Mouse (Mus musculus): ENCODE data around the gene Gm2a. TPM values are rescaled to one million over a fixed set of nuclear protein-coding genes. Genes with fewer than 3 reads are reported as not detected.

The Gm2a gene
- polyA plus RNA-seq, 1 experiment from 2014 or later = 33.6 TPM

DNA sequence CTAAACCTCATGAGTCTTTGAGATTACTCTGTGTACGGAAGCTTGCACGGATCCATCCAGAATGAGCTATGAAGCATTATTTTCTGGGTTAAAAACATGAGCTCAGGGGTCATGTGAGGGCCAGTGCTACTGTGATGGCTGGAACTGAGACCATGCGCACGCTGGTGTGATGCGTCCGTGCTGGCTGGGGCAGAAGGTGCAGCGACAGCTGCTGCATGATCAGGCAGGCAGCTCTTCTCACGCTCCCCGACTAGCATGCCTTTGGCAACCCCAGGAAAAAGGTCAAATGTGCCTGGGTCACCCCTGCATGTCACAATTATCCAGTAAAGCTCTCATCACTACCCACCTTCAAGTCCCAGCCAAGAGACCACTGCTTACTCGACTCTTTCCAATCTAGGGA is 24.7 kb upstream of the Gm2a start:
- Histone ChIP-seq H3K27me3 (ENCODE audit: control insufficient read depth, insufficient read depth, low read length) (no peaks in the 10 kb centered on the region), H3K9me3 (ENCODE audit: control insufficient read depth, low read length) (no peaks in the 10 kb centered on the region), H3K9ac (ENCODE audit: low read depth, low read length) (no peak overlapping the region), H3K4me2 (replicated peaks; ENCODE audit: low read depth, low read length) (no peak overlapping the region), H3K27ac (ENCODE audit: low read depth, low read length) (no peak overlapping the region), H3K4me3 (ENCODE audit: low read length) (no peak overlapping the region), H3K36me3 (ENCODE audit: control insufficient read depth, insufficient read depth, low read length) (no peaks in the 10 kb centered on the region), H3K4me1 (ENCODE audit: control insufficient read depth, insufficient read depth, low read length) (peaks cover 20% of the 10 kb centered on the region)
- 49% methylated on average over 10 of the region's 10 CpGs for WGBS
- no peak for ATAC-seq (ENCODE audit: low FRiP score, low TSS enrichment)

DNA sequence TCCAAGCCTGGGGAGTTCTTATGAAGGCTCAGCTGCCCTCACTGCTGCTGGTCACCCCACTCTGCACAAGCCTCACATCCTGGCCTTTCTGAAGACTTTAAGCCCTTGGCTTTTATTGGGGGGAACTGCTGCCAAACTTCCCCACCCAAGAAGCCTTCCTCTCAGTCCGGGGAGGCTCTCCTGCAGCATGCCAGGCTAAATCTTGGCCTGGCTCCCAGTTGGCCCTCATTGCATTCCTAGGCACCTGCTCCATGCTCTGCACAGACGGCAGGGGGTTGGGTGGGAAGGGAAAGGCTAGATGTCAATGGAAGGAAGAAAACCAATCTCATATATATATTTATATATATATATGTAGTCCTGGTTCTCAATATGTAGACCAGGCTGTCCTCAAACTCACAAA is 22.3 kb upstream of the Gm2a start:
- no peak for ATAC-seq (ENCODE audit: low FRiP score, low TSS enrichment)
- Histone ChIP-seq H3K27ac (ENCODE audit: low read depth, low read length) (no peak overlapping the region), H3K27me3 (ENCODE audit: control insufficient read depth, insufficient read depth, low read length) (no peaks in the 10 kb centered on the region), H3K4me2 (replicated peaks; ENCODE audit: low read depth, low read length) (no peak overlapping the region), H3K9me3 (ENCODE audit: control insufficient read depth, low read length) (0 out of 2 replicates have a peak, but pooled peaks cover 2% of the 10 kb centered on the region), H3K4me3 (ENCODE audit: low read length) (no peak overlapping the region), H3K4me1 (ENCODE audit: control insufficient read depth, insufficient read depth, low read length) (peaks cover 20% of the 10 kb centered on the region), H3K36me3 (ENCODE audit: control insufficient read depth, insufficient read depth, low read length) (no peaks in the 10 kb centered on the region), H3K9ac (ENCODE audit: low read depth, low read length) (no peak overlapping the region)
- 77% methylated on average over 2 of the region's 2 CpGs for WGBS

DNA sequence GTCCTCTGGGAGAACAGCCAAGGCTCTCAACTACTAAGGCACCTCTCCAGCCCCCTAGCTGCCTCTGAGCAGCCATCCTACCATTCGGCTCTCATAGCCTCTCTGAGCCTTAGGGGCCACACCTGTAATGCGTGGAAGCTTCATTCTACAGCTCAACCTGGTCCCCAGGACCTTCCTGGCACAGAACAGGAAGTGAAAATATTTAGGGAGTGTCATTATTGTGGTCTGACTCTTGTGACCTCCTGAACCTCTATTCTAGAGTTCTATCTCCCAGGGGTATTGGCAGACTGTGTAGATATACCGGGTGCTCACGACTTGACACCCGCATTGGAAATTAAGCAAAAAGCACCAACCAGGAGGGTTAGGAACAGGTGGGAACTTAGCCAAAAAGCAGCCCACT is 21.7 kb upstream of the Gm2a start:
- Histone ChIP-seq H3K4me3 (ENCODE audit: low read length) (no peak overlapping the region), H3K36me3 (ENCODE audit: control insufficient read depth, insufficient read depth, low read length) (no peaks in the 10 kb centered on the region), H3K4me1 (ENCODE audit: control insufficient read depth, insufficient read depth, low read length) (peaks cover 20% of the 10 kb centered on the region), H3K4me2 (replicated peaks; ENCODE audit: low read depth, low read length) (no peak overlapping the region), H3K9me3 (ENCODE audit: control insufficient read depth, low read length) (0 out of 2 replicates have a peak, but pooled peaks cover 2% of the 10 kb centered on the region), H3K9ac (ENCODE audit: low read depth, low read length) (no peak overlapping the region), H3K27ac (ENCODE audit: low read depth, low read length) (no peak overlapping the region), H3K27me3 (ENCODE audit: control insufficient read depth, insufficient read depth, low read length) (no peaks in the 10 kb centered on the region)
- ATAC-seq (ENCODE audit: low FRiP score, low TSS enrichment) = no peak
- 79% methylated on average over 5 of the region's 5 CpGs for WGBS

DNA sequence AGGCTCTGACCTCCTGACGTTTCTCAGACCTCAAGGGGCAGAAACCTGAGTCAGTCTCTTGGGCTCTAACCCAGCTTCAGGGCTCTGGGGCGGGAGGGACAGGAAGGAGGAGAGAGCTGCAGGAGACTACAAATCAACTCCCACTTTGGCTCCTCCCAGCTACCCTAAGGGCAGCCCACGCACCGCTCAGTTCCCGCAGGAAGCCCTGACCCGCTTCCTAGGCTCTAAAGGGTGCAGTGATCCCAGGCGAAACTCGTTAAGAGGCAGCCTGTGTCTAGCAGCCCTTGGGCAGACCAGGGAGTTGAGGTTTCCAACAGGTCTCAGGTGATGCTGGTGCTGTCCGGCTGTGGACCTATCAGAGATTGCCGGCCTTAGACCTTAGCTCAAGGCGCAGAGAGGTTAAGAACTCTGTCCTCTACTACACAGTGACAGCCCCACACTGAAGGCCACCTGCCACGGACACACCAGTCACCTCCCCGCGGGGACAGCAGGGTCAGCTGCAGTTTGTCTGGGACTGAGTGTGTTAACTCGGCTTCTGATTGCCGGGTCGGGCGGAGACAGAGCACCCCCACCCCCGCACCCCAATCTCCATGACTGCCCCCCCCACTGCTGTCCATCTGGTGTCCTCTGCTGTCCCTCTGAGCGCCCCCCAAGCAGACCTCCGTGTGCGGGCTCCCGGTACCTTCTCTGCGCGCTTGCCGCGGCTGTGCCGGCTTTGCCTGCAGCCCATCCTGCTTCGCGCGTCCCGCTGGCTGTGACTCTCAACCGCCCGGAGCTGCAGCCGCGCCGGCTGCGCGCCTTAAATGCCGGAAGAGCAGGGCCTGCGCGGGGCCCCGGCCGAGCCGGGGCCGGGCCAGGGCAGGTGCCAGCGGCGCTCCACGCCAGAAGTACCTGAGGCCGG is 20.3 kb upstream of the Gm2a start, which contains the start of gene Ccdc69:
TSS of gene Ccdc69 (minus strand) at position 801 of the 901 bp plus-strand sequence.
- peak within 1 kb of the TSS; percentile 77 for H3K4me2 ChIP-seq (replicated peaks; ENCODE audit: low read depth, low read length)
- H3K4me3 ChIP-seq (ENCODE audit: low read length) = peak within 1 kb of the TSS; percentile 39
- no peaks in the 10 kb centered on the region for H3K27me3 ChIP-seq (ENCODE audit: control insufficient read depth, insufficient read depth, low read length)
- no peaks in the 10 kb centered on the region for H3K36me3 ChIP-seq (ENCODE audit: control insufficient read depth, insufficient read depth, low read length)
- 0 out of 2 replicates have a peak, but pooled peaks cover 4% of the 10 kb centered on the region for H3K9me3 ChIP-seq (ENCODE audit: control insufficient read depth, low read length)
- H3K9ac ChIP-seq (ENCODE audit: low read depth, low read length) = peak within 1 kb of the TSS; percentile 44
- peak; percentile 85 for ATAC-seq (ENCODE audit: low FRiP score, low TSS enrichment)
- peak within 1 kb of the TSS; percentile 63 for H3K27ac ChIP-seq (ENCODE audit: low read depth, low read length)
- peaks cover 20% of the 10 kb centered on the region for H3K4me1 ChIP-seq (ENCODE audit: control insufficient read depth, insufficient read depth, low read length)
- WGBS = under 1% methylated on average over 50 of the region's 50 CpGs

DNA sequence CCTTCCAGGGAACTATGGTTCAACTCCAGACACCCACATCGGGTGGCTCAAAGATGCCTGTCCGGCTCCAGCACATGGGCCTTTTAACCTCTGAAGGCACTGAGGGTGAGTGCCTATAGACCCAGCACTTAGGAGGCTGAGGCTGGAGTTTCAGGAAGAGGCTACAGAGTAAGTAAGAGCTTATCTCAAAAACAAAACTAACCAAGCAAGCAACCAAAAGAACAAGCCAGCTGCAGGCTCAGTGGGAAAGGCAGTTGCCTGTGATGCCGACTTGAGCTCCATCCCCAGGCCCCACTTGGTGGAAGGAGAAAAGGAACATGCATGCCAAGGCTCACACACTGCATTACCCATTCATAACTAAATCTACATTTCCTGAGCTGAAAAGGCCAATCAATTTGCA is 19.4 kb upstream of the Gm2a start:
- no peaks in the 10 kb centered on the region for H3K36me3 ChIP-seq (ENCODE audit: control insufficient read depth, insufficient read depth, low read length)
- no peak overlapping the region for H3K27ac ChIP-seq (ENCODE audit: low read depth, low read length)
- ATAC-seq (ENCODE audit: low FRiP score, low TSS enrichment) = no peak
- 0 out of 2 replicates have a peak, but pooled peaks cover 4% of the 10 kb centered on the region for H3K9me3 ChIP-seq (ENCODE audit: control insufficient read depth, low read length)
- no peak overlapping the region for H3K4me2 ChIP-seq (replicated peaks; ENCODE audit: low read depth, low read length)
- no peak overlapping the region for H3K9ac ChIP-seq (ENCODE audit: low read depth, low read length)
- H3K27me3 ChIP-seq (ENCODE audit: control insufficient read depth, insufficient read depth, low read length) = no peaks in the 10 kb centered on the region
- WGBS = 34% methylated on average over 3 of the region's 3 CpGs
- H3K4me1 ChIP-seq (ENCODE audit: control insufficient read depth, insufficient read depth, low read length) = peaks cover 16% of the 10 kb centered on the region
- no peak overlapping the region for H3K4me3 ChIP-seq (ENCODE audit: low read length)

DNA sequence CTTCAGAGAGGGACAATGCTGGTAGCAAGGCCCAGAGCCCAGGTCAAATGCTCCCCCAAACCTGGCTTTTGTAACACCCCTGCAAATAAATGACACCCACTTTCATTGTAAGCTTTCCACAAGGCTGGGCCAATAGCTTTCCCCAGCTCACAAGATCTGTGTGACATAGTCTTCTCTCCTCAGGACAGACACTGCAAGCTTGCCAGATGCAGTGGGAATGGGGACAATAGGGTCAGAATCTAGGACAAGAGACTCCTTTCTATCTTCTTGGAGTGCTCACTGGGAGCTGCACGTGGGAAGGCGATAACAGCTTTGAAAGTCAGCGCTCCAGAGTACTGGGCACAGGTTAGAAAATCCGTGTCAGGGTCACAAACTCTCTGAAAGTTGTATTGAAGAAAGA is 18.7 kb upstream of the Gm2a start:
- Histone ChIP-seq H3K4me1 (ENCODE audit: control insufficient read depth, insufficient read depth, low read length) (peaks cover 15% of the 10 kb centered on the region), H3K27me3 (ENCODE audit: control insufficient read depth, insufficient read depth, low read length) (no peaks in the 10 kb centered on the region), H3K9ac (ENCODE audit: low read depth, low read length) (no peak overlapping the region), H3K4me2 (replicated peaks; ENCODE audit: low read depth, low read length) (no peak overlapping the region), H3K27ac (ENCODE audit: low read depth, low read length) (no peak overlapping the region), H3K4me3 (ENCODE audit: low read length) (no peak overlapping the region), H3K36me3 (ENCODE audit: control insufficient read depth, insufficient read depth, low read length) (no peaks in the 10 kb centered on the region), H3K9me3 (ENCODE audit: control insufficient read depth, low read length) (0 out of 2 replicates have a peak, but pooled peaks cover 4% of the 10 kb centered on the region)
- ATAC-seq (ENCODE audit: low FRiP score, low TSS enrichment) = no peak
- WGBS = 80% methylated on average over 4 of the region's 4 CpGs

DNA sequence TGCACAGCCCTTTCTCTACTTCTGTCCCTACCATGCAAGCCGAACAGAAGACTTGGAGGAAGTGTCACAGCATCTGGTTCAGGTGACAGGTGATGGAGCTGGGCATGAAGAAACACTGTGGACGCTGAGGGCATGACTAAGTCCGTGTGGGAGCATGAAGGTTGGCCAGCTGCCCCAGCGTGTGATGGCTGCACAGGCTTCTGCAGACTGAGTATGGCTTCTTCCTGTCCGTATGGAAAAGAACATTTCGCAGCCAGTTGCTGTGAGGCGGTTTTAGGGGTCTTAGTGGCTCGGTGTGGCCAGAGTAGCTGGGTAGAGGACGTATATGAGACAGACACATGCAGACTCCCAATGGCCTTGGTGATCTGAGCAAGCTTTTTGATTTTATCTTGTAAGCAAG is 16.7 kb upstream of the Gm2a start:
- Histone ChIP-seq H3K9me3 (ENCODE audit: control insufficient read depth, low read length) (0 out of 2 replicates have a peak, but pooled peaks cover 4% of the 10 kb centered on the region), H3K36me3 (ENCODE audit: control insufficient read depth, insufficient read depth, low read length) (no peaks in the 10 kb centered on the region), H3K4me1 (ENCODE audit: control insufficient read depth, insufficient read depth, low read length) (peaks cover 15% of the 10 kb centered on the region), H3K4me2 (replicated peaks; ENCODE audit: low read depth, low read length) (no peak overlapping the region), H3K9ac (ENCODE audit: low read depth, low read length) (no peak overlapping the region), H3K4me3 (ENCODE audit: low read length) (no peak overlapping the region), H3K27ac (ENCODE audit: low read depth, low read length) (no peak overlapping the region), H3K27me3 (ENCODE audit: control insufficient read depth, insufficient read depth, low read length) (no peaks in the 10 kb centered on the region)
- 86% methylated on average over 9 of the region's 9 CpGs for WGBS
- no peak for ATAC-seq (ENCODE audit: low FRiP score, low TSS enrichment)

DNA sequence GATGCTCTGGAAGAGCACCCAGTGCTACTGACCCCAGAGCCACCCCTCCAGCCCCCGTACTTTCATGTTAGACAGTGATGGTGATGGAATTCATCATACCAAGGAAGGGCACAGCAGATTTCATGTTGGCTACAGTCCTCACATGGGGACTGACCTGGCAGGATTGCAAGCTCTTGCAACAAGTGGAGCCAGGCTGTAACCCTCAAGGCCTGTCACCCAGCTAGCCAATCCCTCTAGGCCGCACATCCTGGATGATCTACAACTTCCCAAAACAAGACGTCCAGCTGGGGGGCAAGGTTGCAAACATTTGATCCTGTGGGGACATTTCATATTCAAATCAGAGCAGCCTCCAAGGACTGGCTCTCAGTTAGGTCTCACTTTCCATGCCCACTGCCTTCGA is 13.3 kb upstream of the Gm2a start:
- Histone ChIP-seq H3K9me3 (ENCODE audit: control insufficient read depth, low read length) (0 out of 2 replicates have a peak, but pooled peaks cover 4% of the 10 kb centered on the region), H3K4me3 (ENCODE audit: low read length) (no peak overlapping the region), H3K4me2 (replicated peaks; ENCODE audit: low read depth, low read length) (no peak overlapping the region), H3K27ac (ENCODE audit: low read depth, low read length) (no peak overlapping the region), H3K4me1 (ENCODE audit: control insufficient read depth, insufficient read depth, low read length) (no peaks in the 10 kb centered on the region), H3K36me3 (ENCODE audit: control insufficient read depth, insufficient read depth, low read length) (no peaks in the 10 kb centered on the region), H3K27me3 (ENCODE audit: control insufficient read depth, insufficient read depth, low read length) (no peaks in the 10 kb centered on the region), H3K9ac (ENCODE audit: low read depth, low read length) (no peak overlapping the region)
- 55% methylated on average over 4 of the region's 4 CpGs for WGBS
- no peak for ATAC-seq (ENCODE audit: low FRiP score, low TSS enrichment)

DNA sequence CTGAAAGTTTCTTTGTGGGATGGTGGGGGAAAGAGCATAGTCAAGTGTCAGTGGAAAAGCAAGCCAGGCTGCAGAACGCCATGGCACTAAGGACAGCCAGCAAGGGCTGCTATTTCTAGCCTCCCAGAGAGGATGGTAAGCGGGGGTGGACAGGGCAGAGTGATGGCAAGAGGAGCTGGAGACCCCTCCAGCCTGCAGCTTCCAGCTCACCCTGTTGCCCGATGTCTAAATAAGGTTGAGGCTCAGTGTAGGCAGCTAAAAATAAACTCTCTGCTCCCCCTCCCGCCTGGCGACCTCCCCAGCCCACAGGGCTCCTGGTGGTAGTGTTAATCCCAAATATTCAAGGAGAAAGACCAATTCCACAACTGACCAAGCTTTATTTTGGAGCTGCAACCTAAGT is 12.5 kb upstream of the Gm2a start:
- 58% methylated on average over 5 of the region's 5 CpGs for WGBS
- Histone ChIP-seq H3K4me3 (ENCODE audit: low read length) (no peak overlapping the region), H3K4me2 (replicated peaks; ENCODE audit: low read depth, low read length) (no peak overlapping the region), H3K27me3 (ENCODE audit: control insufficient read depth, insufficient read depth, low read length) (no peaks in the 10 kb centered on the region), H3K27ac (ENCODE audit: low read depth, low read length) (no peak overlapping the region), H3K9me3 (ENCODE audit: control insufficient read depth, low read length) (0 out of 2 replicates have a peak, but pooled peaks cover 2% of the 10 kb centered on the region), H3K36me3 (ENCODE audit: control insufficient read depth, insufficient read depth, low read length) (no peaks in the 10 kb centered on the region), H3K4me1 (ENCODE audit: control insufficient read depth, insufficient read depth, low read length) (no peaks in the 10 kb centered on the region), H3K9ac (ENCODE audit: low read depth, low read length) (no peak overlapping the region)
- no peak for ATAC-seq (ENCODE audit: low FRiP score, low TSS enrichment)
